Mouse (Mus musculus) neural tube, embryonic 14.5 days (tissue): ENCODE data around the gene Tyms. TPM values are rescaled to one million over a fixed set of nuclear protein-coding genes. Genes with fewer than 3 reads are reported as not detected.
A peak's percentile ranks its signal among the peaks of the same experiment; 100 is the strongest.

ENCODE experiments used
- ATAC-seq: fragments of 200-750 bp; cut with Nextera tagmentation; 2 replicates; pipeline ENCODE4 v1.8.0; 2017; ENCODE audit warnings: low read depth, mild to moderate bottlenecking, moderate TSS enrichment, moderate library complexity
- H3K27ac ChIP-seq: fragments of 300-500 bp; sonication (generic); 2 replicates; pipeline ENCODE4 v1.5.1; 2014; ENCODE audit warnings: low read depth, mild to moderate bottlenecking, control low read depth, low read length, moderate library complexity, mixed read lengths
- H3K27me3 ChIP-seq: fragments of 300-500 bp; sonication (generic); 2 replicates; pipeline ENCODE4 v1.6.1; 2014; ENCODE audit warnings: low read length; ENCODE audit not compliant: control insufficient read depth, insufficient read depth
- H3K36me3 ChIP-seq: fragments of 300-500 bp; sonication (generic); 2 replicates; pipeline ENCODE4 v1.6.1; 2014; ENCODE audit warnings: low read length, mixed read lengths; ENCODE audit not compliant: control insufficient read depth, insufficient read depth
- H3K4me1 ChIP-seq: fragments of 300-500 bp; sonication (generic); 2 replicates; pipeline ENCODE4 v1.6.1; 2014; ENCODE audit warnings: low read length; ENCODE audit not compliant: control insufficient read depth, insufficient read depth
- H3K4me2 ChIP-seq: fragments of 300-500 bp; sonication (generic); 2 replicates; pipeline ENCODE4 v1.6.1; 2014; ENCODE audit warnings: mild to moderate bottlenecking, low read depth, low read length, control low read depth
- H3K4me3 ChIP-seq: fragments of 300-500 bp; sonication (generic); 2 replicates; pipeline ENCODE4 v1.5.1; 2014; ENCODE audit warnings: low read depth, low read length, control low read depth, mixed read lengths
- H3K9ac ChIP-seq: fragments of 300-500 bp; sonication (generic); replicated peaks from 2 replicates; pipeline ENCODE4 v1.6.1; 2014; ENCODE audit warnings: low read depth, mild to moderate bottlenecking, control low read depth, low read length, mixed read lengths
- H3K9me3 ChIP-seq: fragments of 300-500 bp; sonication (generic); 2 replicates; pipeline ENCODE4 v1.6.1; 2016; ENCODE audit warnings: low read length; ENCODE audit not compliant: control insufficient read depth
- WGBS: fragments of 180-500 bp; shearing (Covaris S2); extraction: QIAGEN DNeasy Blood & Tissue Kit; methylation state at CpG from one replicate; pipeline ENCODE4 v1.1.7; 2014; 5-methylcytosine and 5-hydroxymethylcytosine counted together
- polyA plus RNA-seq: library from polyadenylated mRNA; unstranded; fragments of >200 nt; fragmentation: Nextera tagmentation; extraction: Ambion mirVana; gene quantifications from 2 replicates; pipeline ENCODE4 v1.2.1, GENCODE M21; 2014

Gene Tyms
- polyA plus RNA-seq, 1 experiment from 2014 or later: 35.3 TPM

DNA sequence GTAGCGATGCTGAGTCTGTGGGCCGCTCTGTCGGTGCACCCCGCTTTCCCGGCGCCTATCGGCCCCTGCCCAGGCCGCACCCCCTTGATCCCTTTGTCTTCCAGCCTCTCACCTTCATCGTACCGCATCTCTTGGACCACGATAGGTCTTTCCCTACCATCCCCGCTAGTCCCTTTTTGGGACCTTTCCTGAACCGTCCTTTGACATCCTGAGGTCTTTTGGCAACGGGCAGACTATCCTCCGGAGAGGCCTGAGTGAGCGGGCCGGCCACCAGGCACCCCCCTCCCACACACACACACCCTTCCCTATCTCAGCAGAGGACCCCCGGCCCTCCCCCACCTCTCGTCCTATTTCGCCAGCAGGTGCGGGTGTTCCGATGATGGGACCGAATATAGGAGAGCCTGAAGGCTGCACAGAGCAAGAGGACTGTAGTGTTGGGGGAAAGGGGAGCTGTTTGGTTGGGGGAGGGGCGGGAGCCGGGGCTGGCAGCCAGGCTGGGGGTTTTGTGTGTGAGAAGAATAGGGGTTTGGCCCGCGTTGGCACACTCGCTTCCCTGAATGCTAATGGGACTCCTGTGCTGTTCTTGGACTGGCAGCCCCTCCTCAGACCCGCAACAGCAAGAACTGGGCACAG, 32.4 kb upstream of the Tyms start, which contains the start of gene 3110082J24Rik:
TSS of gene 3110082J24Rik (minus strand) at position 419 of the 633 bp plus-strand sequence.
- Histone ChIP-seq H3K9ac (peak within 1 kb of the TSS; percentile 66), H3K4me3 (peak within 1 kb of the TSS; percentile 59), H3K4me2 (peak within 1 kb of the TSS; percentile 93), H3K27me3 (no peaks in the 10 kb centered on the region), H3K36me3 (no peaks in the 10 kb centered on the region), H3K27ac (peak within 1 kb of the TSS; percentile 73), H3K9me3 (no peaks in the 10 kb centered on the region), H3K4me1 (peaks cover 30% of the 10 kb centered on the region)
- peak; percentile 52 for ATAC-seq
- under 1% methylated on average over 29 of the region's 29 CpGs for WGBS

DNA sequence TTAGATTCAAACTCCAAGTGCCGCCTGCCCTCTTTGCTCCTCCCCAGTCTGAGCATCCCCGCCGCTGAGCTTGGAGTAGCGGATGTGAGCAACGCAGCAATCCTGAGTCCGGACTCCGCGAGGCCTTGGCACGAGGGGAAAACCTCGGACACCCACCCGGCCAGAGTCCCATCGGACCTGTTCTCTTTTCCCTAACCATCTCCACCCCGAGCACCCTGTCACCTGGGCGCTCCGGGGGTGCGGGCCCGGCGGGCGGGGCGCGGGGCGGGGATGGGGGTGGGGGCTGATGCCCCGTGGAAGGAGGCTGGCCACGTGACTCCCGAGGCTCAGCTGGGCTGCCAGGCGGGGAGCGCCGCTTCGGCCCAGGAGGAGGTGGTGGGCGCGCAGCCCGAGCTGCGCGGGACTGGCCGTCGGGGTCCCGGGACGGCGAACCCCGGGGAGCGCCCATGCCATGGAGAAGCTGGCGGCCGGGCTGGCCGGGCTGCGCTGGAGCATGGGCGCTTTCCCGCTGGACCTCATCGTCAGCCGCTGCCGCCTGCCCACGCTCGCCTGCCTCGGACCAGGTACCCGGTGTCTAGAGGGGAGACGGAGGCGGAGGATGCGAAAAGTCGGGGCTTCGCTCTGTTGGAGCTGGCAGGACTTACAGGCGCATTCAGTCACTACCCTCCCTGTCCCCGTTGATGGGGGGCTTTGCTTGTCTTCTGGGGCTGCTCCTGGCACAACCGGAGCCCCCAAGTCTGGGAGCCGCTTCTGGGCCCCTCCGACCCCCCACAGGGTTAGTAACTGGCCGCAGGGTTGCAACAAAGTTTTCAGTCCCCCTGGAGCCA, 31.6 kb upstream of the Tyms start, which contains the start of gene Garem2:
TSS of gene Garem2 (plus strand) at position 321 of the 827 bp plus-strand sequence.
- Histone ChIP-seq H3K4me1 (peaks cover 22% of the 10 kb centered on the region), H3K4me2 (peak within 1 kb of the TSS; percentile 93), H3K4me3 (peak within 1 kb of the TSS; percentile 59)

DNA sequence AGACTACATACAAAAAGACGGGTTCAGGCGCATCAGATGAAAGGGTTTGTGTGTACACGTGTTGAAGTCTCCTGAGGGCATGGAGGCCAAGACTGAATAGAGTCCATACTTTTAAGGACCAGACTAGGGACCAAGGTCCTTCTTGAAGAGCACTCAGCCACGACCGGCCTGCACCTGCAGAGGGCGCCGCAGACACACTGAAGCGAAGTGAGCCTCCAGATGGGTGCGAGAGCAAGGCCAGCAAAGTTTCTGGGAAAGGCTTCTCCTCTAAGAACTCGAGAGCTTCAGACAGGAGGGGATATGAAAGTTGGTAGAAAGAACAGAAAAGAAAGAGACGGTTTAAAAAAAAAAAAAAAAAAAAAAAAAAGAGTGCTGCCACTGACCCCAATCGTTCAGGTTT, 30.9 kb upstream of the Tyms start:
- peaks cover 17% of the 10 kb centered on the region for H3K4me1 ChIP-seq
- H3K4me2 ChIP-seq: peak overlapping the region; percentile 93
- ATAC-seq: 0 out of 2 replicates have a peak, but pooled peaks have one; percentile 7
- H3K27ac ChIP-seq: no peak overlapping the region
- no peaks in the 10 kb centered on the region for H3K27me3 ChIP-seq
- 2% methylated on average over 12 of the region's 12 CpGs for WGBS
- H3K9me3 ChIP-seq: no peaks in the 10 kb centered on the region
- H3K36me3 ChIP-seq: no peaks in the 10 kb centered on the region
- H3K9ac ChIP-seq: no peak overlapping the region
- H3K4me3 ChIP-seq: peak overlapping the region; percentile 59; the same call in 1 of the 2 replicates

More for the DNA sequence above, 31.6 kb upstream of the Tyms start, which contains the start of gene Garem2:
- no peaks in the 10 kb centered on the region for H3K9me3 ChIP-seq
- H3K36me3 ChIP-seq: no peaks in the 10 kb centered on the region
- H3K27me3 ChIP-seq: no peaks in the 10 kb centered on the region
- WGBS: under 1% methylated on average over 59 of the region's 65 CpGs
- peak; percentile 41 for ATAC-seq
- peak within 1 kb of the TSS; percentile 73 for H3K27ac ChIP-seq
- peak within 1 kb of the TSS; percentile 66 for H3K9ac ChIP-seq

DNA sequence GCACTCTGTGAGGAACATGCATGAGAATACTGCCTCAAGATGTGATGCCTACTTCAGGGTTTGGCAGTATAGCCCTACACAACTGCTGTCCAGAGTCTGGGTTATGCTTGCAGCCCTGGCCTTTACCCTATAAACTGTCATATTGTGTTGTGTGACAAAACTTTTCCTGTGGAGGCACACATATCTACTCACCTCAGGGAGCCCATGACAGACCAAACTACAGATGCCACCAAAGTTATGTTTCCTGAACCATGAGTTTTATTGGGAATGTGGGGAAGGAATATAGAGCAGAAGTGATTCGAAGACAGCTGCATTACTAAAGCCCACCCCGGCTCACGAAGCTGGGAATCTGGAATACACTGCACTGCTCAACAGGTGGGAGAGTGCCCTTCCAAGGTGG, 29.9 kb upstream of the Tyms start:
- ATAC-seq: no peak
- Histone ChIP-seq H3K4me2 (no peak overlapping the region), H3K9ac (no peak overlapping the region), H3K27ac (no peak overlapping the region), H3K27me3 (no peaks in the 10 kb centered on the region), H3K4me3 (no peak overlapping the region), H3K4me1 (peaks cover 17% of the 10 kb centered on the region), H3K9me3 (no peaks in the 10 kb centered on the region), H3K36me3 (no peaks in the 10 kb centered on the region)
- 87% methylated on average over 3 of the region's 3 CpGs for WGBS

DNA sequence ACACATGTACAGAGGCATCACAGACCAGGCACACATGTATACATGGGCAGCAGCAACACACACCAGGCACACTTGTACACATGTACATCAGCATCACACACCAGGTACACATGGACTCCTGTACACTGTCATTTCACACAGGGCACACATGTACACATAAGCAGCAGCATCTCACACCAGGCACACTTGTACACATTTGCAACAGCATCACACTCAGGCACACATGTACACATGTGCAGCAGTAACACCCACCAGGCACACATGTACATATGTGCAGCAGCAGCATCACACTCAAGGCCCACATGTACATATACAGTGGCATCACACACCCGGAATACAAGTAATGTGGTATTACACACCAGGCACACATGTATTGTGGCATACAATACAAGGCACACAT, 24.8 kb upstream of the Tyms start:
- H3K4me2 ChIP-seq: no peak overlapping the region
- H3K9me3 ChIP-seq: no peaks in the 10 kb centered on the region
- 94% methylated on average over 1 of the region's 1 CpGs for WGBS
- no peaks in the 10 kb centered on the region for H3K36me3 ChIP-seq
- H3K27ac ChIP-seq: no peak overlapping the region
- H3K27me3 ChIP-seq: no peaks in the 10 kb centered on the region
- no peaks in the 10 kb centered on the region for H3K4me1 ChIP-seq
- no peak for ATAC-seq
- no peak overlapping the region for H3K4me3 ChIP-seq
- H3K9ac ChIP-seq: no peak overlapping the region

DNA sequence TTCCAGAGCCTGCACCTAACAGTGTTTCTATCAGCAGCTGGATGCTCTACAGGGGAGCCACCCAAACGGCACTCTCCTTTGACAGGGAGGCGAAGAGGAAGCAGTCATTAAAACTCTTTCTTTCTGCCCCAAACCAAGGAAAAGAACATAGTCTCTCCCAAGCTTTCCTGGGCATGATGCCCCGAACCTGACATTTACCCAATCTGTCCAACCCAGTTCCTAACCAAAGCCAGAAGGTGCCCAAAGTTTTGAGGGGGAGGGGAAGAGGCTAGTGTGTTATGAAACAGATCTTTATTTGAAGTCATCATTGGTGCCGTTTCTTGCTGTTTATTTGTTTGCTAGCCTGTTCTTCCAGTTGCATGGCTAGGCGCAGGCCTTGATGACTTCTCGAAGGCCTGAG, 22.3 kb upstream of the Tyms start:
- no peak overlapping the region for H3K4me2 ChIP-seq
- no peaks in the 10 kb centered on the region for H3K4me1 ChIP-seq
- no peak overlapping the region for H3K4me3 ChIP-seq
- WGBS: 74% methylated on average over 6 of the region's 6 CpGs
- no peak for ATAC-seq
- no peak overlapping the region for H3K9ac ChIP-seq
- no peak overlapping the region for H3K27ac ChIP-seq
- no peaks in the 10 kb centered on the region for H3K36me3 ChIP-seq
- H3K9me3 ChIP-seq: no peaks in the 10 kb centered on the region
- H3K27me3 ChIP-seq: no peaks in the 10 kb centered on the region

DNA sequence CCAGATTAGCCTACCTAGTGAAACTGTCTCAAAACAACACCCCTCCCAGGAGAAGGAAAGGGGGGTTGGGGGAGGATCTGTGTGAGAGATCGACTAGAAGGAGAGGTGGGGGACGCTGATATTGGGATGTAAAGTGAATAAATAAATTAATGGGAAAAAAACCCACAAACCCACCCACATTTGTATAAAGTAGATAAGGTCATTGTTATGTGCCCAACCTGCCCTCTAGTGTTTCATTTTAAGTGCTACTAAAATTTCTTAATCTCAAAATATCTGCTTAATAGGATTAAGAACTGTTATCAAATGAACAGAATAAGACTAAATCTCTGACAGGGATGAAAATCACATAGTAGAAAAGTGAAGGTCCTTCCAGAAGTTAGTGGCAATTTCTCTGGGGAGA, 21.0 kb upstream of the Tyms start:
- H3K27ac ChIP-seq: no peak overlapping the region
- H3K4me2 ChIP-seq: no peak overlapping the region
- 60% methylated on average over 2 of the region's 2 CpGs for WGBS
- no peaks in the 10 kb centered on the region for H3K27me3 ChIP-seq
- H3K36me3 ChIP-seq: no peaks in the 10 kb centered on the region
- no peaks in the 10 kb centered on the region for H3K9me3 ChIP-seq
- H3K9ac ChIP-seq: no peak overlapping the region
- ATAC-seq: no peak
- no peaks in the 10 kb centered on the region for H3K4me1 ChIP-seq
- no peak overlapping the region for H3K4me3 ChIP-seq

DNA sequence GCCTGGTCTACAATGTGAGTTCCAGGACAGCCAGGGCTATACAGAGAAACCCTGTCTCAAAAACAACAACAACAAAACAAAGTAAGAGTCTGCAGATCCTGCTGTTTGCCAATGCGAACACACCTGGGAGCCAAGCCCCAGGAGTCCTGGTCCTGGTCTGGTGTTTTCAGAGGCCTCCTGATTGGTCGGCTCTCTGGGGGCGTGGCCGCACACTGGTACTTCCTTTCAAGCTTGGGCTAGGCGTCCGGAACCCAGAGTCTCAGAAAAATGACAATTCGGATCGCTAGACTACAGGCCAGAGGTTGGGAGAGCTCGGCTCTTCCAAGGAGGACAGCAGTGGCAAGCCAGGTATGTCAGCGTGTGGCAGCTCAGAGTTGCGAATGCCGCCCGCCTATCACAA, 19.3 kb upstream of the Tyms start:
- Histone ChIP-seq H3K9me3 (no peaks in the 10 kb centered on the region), H3K4me2 (no peak overlapping the region), H3K27me3 (no peaks in the 10 kb centered on the region), H3K27ac (no peak overlapping the region), H3K9ac (no peak overlapping the region), H3K4me1 (no peaks in the 10 kb centered on the region), H3K4me3 (no peak overlapping the region), H3K36me3 (no peaks in the 10 kb centered on the region)
- 56% methylated on average over 13 of the region's 13 CpGs for WGBS
- no peak for ATAC-seq

DNA sequence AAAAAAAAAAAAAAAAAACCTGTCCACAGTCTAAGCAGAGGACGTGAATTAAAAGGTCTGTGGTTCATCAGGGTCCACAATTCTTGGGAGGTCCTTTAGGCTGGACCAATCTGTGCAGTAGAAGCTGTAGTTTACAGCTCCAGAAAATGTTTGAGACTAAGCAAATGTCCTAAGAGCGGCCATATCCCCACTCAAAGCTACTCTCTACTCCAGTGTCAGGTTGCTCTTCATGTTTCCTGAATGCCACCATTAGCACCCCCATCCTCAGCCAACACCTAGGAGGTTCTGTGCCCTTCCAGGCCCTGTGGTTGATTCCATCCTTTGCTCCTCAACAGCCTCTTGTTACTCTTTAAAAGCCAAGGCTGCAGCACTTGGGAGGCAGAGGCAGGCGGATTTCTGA, 1.0 kb downstream of the Tyms start:
- ATAC-seq: no peak
- peak overlapping the region; percentile 91; the same call in 1 of the 2 replicates for H3K4me2 ChIP-seq
- 0 out of 2 replicates have a peak, but pooled peaks cover 4% of the 10 kb centered on the region for H3K4me1 ChIP-seq
- H3K4me3 ChIP-seq: peak overlapping the region; percentile 65
- H3K9me3 ChIP-seq: no peaks in the 10 kb centered on the region
- no peak overlapping the region for H3K9ac ChIP-seq
- no peak overlapping the region for H3K27ac ChIP-seq
- H3K36me3 ChIP-seq: 0 out of 2 replicates have a peak, but pooled peaks cover 4% of the 10 kb centered on the region
- no peaks in the 10 kb centered on the region for H3K27me3 ChIP-seq
- 57% methylated on average over 3 of the region's 3 CpGs for WGBS
